Mouse (Mus musculus): ENCODE data around the gene Hal. TPM values are rescaled to one million over a fixed set of nuclear protein-coding genes. Genes with fewer than 3 reads are reported as not detected.
A peak's percentile ranks its signal among the peaks of the same experiment; 100 is the strongest.
"Not testable (repeated sequence)": the region's sequence is repeated elsewhere in the genome, so short reads cannot be mapped to it uniquely, and the experiment has no call there.

Gene Hal
- total RNA-seq, 2 experiments from 2014 or later = 0.57 to 2.0 TPM

DNA sequence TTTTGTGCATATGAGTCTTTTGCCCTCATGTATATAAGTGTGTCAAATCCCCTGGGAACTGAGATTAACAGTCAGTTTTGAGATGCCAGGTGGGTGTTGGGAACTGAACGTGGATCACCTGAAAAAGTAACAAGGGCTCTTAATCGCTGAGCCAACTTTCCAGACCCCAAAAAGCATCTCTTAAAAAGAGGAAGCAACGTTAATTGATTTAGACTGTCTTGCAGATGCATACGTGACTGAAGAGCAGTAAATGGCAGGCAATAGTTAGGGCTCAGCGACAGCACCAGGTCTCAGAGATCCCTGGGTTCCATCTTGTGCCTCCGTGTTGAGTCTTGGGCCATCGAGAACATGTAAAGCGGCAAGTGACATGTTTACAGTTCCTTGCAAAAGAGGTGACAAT, 64.0 kb downstream of the Hal start:
- ATAC-seq (replicated peaks; ENCODE audit: poor library complexity, severe bottlenecking) = no peak

DNA sequence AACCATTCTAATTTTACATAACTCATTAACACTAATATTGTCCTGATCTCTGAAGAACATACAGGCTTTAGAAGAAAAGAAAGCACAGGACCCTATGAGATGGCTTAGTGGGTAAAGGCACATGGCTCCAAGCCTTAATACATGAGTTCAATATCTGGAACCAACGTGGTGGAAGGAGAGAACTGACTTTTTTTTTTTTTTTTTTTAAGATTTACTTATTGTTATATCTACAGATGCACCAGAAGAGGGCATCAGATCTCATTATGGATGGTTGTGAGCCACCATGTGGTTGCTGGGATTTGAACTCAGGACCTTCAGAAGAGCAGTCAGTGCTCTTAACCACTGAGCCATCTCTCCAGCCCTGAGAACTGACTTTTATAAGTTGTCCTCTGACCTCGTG, 69.4 kb downstream of the Hal start:
- ATAC-seq (replicated peaks; ENCODE audit: poor library complexity, severe bottlenecking) = not testable (repeated sequence)

DNA sequence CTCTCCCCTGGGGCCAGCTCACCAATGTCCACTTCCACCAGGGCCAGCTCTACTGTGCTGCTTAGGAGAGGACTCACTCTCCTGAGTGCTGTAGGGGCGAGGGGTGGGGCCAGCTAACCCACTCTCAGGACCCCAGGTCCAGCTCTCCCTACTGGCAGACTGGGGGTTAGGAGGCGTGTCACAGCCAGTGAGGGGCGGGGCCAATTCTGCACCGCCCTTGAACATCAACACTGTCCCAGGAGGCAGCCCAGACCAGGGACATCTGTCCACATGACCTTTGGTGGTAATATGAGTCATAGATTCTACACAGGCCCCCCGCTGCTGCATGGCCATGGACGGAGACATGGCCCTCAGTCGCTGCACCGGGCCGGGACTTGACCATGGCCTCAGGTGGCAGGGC, 71.2 kb downstream of the Hal start:
- ATAC-seq (replicated peaks; ENCODE audit: poor library complexity, severe bottlenecking) = no peak

DNA sequence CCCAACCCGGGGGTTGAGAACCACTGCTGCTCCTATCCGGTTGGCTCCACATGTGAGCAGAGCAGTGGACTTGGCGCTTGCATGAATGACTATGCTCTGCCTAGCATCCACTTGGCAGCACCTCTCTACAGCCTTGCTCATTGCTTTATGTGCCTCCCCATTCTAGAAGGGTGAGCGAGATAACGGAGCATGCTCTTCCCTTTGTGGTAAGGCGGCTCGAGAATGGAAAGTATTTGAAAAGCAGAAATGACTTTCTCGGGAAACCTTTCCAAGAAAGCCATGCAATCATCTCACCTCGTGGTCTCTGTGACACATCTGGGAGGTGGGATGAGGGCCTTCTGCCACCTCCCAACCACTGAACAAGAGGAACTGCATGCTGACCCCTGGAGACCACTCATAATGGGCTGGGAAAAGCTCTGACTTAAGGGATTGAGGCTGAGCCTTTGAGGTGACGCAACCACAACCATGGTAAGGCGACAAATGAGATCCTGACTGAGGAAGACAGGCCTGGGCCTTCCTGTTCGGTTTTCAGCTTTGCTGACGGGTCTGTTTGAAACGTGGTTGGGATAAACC, 76.0 kb downstream of the Hal start:
- peak; percentile 93 for ATAC-seq (replicated peaks; ENCODE audit: poor library complexity, severe bottlenecking)

DNA sequence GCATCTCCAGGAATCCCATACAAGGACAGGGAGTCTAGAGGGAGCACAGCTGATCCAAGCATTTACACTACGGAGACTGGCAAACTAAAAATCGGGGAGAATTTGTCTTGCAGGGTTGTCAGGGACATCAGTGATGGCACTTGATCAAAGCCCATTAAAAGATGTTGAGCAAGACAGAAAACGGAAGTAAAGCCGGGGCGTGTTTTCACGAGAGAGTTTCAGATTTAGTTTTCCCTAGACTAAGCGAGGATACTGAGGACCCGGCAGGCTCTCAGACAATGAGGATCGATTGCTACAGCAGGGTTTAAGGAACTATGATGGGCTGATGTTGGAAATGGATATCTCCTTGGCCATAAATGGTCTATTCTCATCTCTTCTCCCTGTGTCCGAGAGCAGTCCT, 78.5 kb downstream of the Hal start:
- peak; percentile 43 for ATAC-seq (replicated peaks; ENCODE audit: poor library complexity, severe bottlenecking)

DNA sequence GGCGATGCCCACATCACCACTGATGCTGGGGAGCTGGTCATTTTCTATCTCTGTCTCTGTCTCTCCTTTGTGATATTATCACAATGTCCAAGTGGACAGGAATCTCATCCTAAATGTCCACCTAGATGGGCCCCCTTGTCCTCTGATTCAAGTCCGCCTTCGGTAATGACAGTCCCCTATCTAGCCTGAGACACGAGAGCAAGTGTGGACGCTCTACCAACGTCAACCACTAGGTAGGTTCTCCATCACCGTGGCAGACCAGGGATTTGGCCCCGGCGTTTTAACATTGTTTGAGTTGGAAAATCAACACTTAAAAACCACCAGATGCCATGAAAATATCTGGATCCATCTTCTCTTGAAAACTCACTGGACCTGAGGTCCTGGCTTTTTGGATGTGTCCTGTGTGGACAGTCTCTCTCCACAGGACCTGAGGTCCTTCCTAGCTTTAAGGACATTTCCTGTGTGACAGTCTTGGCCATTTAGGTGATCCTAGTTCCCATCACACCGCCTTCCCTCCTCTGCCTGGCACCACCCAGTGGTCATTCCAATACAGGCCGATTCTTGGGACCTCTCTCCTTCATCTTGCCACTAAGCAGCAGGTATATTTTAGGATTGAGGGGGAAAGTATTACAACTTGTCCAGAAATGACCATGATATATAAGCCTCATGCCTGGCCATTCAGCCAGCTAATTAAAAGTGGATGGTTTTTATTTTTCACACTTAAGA, 79.4 kb downstream of the Hal start:
- ATAC-seq (replicated peaks; ENCODE audit: poor library complexity, severe bottlenecking) = no peak

DNA sequence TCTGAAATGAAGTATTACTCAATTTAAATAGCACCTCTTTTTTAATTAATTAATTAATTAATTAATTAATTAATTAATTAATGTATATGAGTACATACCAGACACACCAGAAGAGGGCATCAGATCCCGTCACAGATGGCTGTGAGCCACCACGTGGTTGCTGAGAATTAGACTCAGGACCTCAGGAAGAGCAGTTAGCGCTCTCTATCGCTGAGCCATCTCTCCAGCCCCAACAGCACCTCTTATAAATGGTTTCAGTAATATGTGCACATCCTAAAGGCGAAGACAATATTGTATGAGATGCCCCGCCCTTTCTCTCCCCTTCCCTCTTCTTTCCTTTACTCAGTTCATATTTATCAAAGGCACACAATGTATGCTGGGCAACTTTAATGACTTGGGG, 80.1 kb downstream of the Hal start:
- ATAC-seq (replicated peaks; ENCODE audit: poor library complexity, severe bottlenecking) = no peak

Other genes starting within 250 kb of the Hal start
- gene Elk3, start 177.6 kb upstream of the Hal start, total RNA-seq (2014; fragmentation: Nextera tagmentation) = 32.0 and 34.6 TPM in 2 replicates
- 16.3 and 19.0 TPM in 2 replicates for gene Elk3, start 177.6 kb upstream of the Hal start, total RNA-seq (2017)
- 753 and 1,014 TPM in 2 replicates for gene Lta4h, start 35.4 kb upstream of the Hal start, total RNA-seq (2014; fragmentation: Nextera tagmentation)
- gene Lta4h, start 35.4 kb upstream of the Hal start, total RNA-seq (2017) = 752 and 880 TPM in 2 replicates
- not detected in 2 replicates for gene Amdhd1, start 51.3 kb downstream of the Hal start, total RNA-seq (2014; fragmentation: Nextera tagmentation)
- gene Amdhd1, start 51.3 kb downstream of the Hal start, total RNA-seq (2017) = 0.65 TPM in 1 of 2 replicates, not detected in the other
- gene Ccdc38, start 51.9 kb downstream of the Hal start, total RNA-seq (2014; fragmentation: Nextera tagmentation) = 0.13 TPM in 1 of 2 replicates, not detected in the other
- gene Ccdc38, start 51.9 kb downstream of the Hal start, total RNA-seq (2017) = 0.26 and 2.6 TPM in 2 replicates
- gene Snrpf, start 100.9 kb downstream of the Hal start, total RNA-seq (2014; fragmentation: Nextera tagmentation) = 231 and 253 TPM in 2 replicates
- 215 and 233 TPM in 2 replicates for gene Snrpf, start 100.9 kb downstream of the Hal start, total RNA-seq (2017)
- not detected in 2 replicates for gene Ntn4, start 151.9 kb downstream of the Hal start, total RNA-seq (2014; fragmentation: Nextera tagmentation)
- not detected in 2 replicates for gene Ntn4, start 151.9 kb downstream of the Hal start, total RNA-seq (2017)